Mouse (Mus musculus): ENCODE data around the gene 1700109H08Rik. TPM values are rescaled to one million over a fixed set of nuclear protein-coding genes. Genes with fewer than 3 reads are reported as not detected.
"Not testable (repeated sequence)": the region's sequence is repeated elsewhere in the genome, so short reads cannot be mapped to it uniquely, and the experiment has no call there.

The 1700109H08Rik gene
- polyA plus RNA-seq (2015; fragmentation: Nextera tagmentation; extraction: Ambion mirVana) = 2.4 and 3.5 TPM in 2 replicates

DNA sequence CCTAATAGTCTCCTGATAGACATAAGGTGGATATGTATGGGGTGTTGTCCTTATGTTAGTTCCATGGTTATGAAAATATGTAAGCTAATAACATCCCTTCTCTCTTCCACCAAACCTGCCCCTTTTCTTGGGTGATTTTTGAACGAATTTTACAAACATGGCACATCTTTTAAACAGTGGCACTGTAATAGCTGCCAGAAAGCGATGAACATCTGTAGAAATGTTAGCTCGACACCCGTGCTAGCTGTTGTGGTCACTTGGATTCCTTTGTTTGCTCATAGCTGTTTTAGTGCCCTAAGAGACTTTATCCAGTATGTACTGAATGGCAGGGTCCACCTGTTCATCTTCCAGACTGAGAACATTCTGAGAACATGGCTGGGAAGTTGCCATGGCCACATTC, at the start of gene 1700109H08Rik:
Gene 1700109H08Rik (plus strand): TSS at position 301 of the 400 bp plus-strand sequence.
- Histone ChIP-seq H3K4me3 (replicated peaks; ENCODE audit: low read length) (no peak within 1 kb of the TSS), H3K4me2 (ENCODE audit: low read depth, low read length) (no peak within 1 kb of the TSS), H3K36me3 (ENCODE audit: control insufficient read depth, insufficient read depth, low read length) (peaks cover 55% of the 10 kb centered on the region), H3K27ac (ENCODE audit: low read length) (no peak within 1 kb of the TSS), H3K9ac (ENCODE audit: low read length) (no peak within 1 kb of the TSS), H3K9me3 (replicated peaks; ENCODE audit: control insufficient read depth, low read length) (peaks cover 8% of the 10 kb centered on the region), H3K4me1 (ENCODE audit: control insufficient read depth, insufficient read depth, low read length) (no peaks in the 10 kb centered on the region), H3K27me3 (ENCODE audit: control insufficient read depth, insufficient read depth, low read length) (no peaks in the 10 kb centered on the region)
- WGBS = 93% methylated on average over 4 of the region's 4 CpGs
- ATAC-seq (ENCODE audit: insufficient read depth, low FRiP score) = no peak

- H3K4me1 ChIP-seq (ENCODE audit: control insufficient read depth, insufficient read depth, low read length) = no peaks in the 10 kb centered on the region
- no peak for ATAC-seq (ENCODE audit: insufficient read depth, low FRiP score)
- WGBS = 92% methylated on average over 12 of the region's 12 CpGs
- H3K4me2 ChIP-seq (ENCODE audit: low read depth, low read length) = no peak overlapping the region
- H3K27ac ChIP-seq (ENCODE audit: low read length) = no peak overlapping the region
- no peaks in the 10 kb centered on the region for H3K9me3 ChIP-seq (replicated peaks; ENCODE audit: control insufficient read depth, low read length)
- H3K36me3 ChIP-seq (ENCODE audit: control insufficient read depth, insufficient read depth, low read length) = no peaks in the 10 kb centered on the region
- H3K9ac ChIP-seq (ENCODE audit: low read length) = no peak overlapping the region
- H3K4me3 ChIP-seq (replicated peaks; ENCODE audit: low read length) = no peak overlapping the region
- no peaks in the 10 kb centered on the region for H3K27me3 ChIP-seq (ENCODE audit: control insufficient read depth, insufficient read depth, low read length)
Measured at GRCm38 (mm10) chr5:3521741-3522140, 49.6 kb upstream of the 1700109H08Rik start.

GRCm38 (mm10) chr5:3522826-3523225, 48.5 kb upstream of the 1700109H08Rik start:
- no peaks in the 10 kb centered on the region for H3K27me3 ChIP-seq (ENCODE audit: control insufficient read depth, insufficient read depth, low read length)
- H3K4me1 ChIP-seq (ENCODE audit: control insufficient read depth, insufficient read depth, low read length) = no peaks in the 10 kb centered on the region
- no peak overlapping the region for H3K9ac ChIP-seq (ENCODE audit: low read length)
- H3K9me3 ChIP-seq (replicated peaks; ENCODE audit: control insufficient read depth, low read length) = no peaks in the 10 kb centered on the region
- ATAC-seq (ENCODE audit: insufficient read depth, low FRiP score) = no peak
- no peak overlapping the region for H3K27ac ChIP-seq (ENCODE audit: low read length)
- H3K4me3 ChIP-seq (replicated peaks; ENCODE audit: low read length) = no peak overlapping the region
- H3K4me2 ChIP-seq (ENCODE audit: low read depth, low read length) = no peak overlapping the region
- 86% methylated on average over 10 of the region's 10 CpGs for WGBS
- no peaks in the 10 kb centered on the region for H3K36me3 ChIP-seq (ENCODE audit: control insufficient read depth, insufficient read depth, low read length)

GRCm38 (mm10) chr5:3527041-3527691, 44.2 kb upstream of the 1700109H08Rik start:
- no peaks in the 10 kb centered on the region for H3K9me3 ChIP-seq (replicated peaks; ENCODE audit: control insufficient read depth, low read length)
- ATAC-seq (ENCODE audit: insufficient read depth, low FRiP score) = peak; percentile 66; the same call in 1 of the 2 replicates
- no peaks in the 10 kb centered on the region for H3K36me3 ChIP-seq (ENCODE audit: control insufficient read depth, insufficient read depth, low read length)
- no peak overlapping the region for H3K9ac ChIP-seq (ENCODE audit: low read length)
- no peaks in the 10 kb centered on the region for H3K27me3 ChIP-seq (ENCODE audit: control insufficient read depth, insufficient read depth, low read length)
- no peak overlapping the region for H3K4me3 ChIP-seq (replicated peaks; ENCODE audit: low read length)
- H3K4me1 ChIP-seq (ENCODE audit: control insufficient read depth, insufficient read depth, low read length) = no peaks in the 10 kb centered on the region
- H3K27ac ChIP-seq (ENCODE audit: low read length) = no peak overlapping the region
- WGBS = 42% methylated on average over 5 of the region's 5 CpGs
- H3K4me2 ChIP-seq (ENCODE audit: low read depth, low read length) = no peak overlapping the region

DNA sequence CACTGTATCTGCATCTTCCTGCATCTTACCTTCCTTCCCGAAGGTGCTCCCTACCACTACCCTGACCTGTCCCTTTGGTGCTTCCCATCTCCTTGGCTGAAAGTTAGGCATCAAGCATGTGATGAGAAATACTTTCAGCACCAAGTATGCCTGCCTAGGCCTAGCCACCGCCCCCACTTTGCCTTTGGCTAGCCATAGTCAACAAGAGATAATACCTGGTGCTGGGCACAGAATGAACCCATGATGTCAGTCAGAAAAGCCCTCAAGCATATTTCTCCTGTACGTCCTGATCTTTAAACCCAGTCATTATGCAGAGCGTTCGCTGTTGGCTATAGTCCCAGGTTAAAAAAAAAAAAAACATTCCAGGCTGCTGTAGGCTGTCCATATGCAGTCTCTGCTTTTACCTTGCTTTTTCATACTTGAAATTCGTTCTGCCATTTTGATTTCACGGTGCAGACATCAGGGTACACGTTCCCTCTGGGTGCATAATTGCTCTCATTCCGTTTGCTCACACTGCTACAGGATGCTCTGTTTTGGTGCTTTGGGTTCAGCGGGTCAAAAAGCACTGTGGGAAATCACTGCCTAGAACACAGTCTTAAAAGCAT, 41.7 kb upstream of the 1700109H08Rik start:
- no peaks in the 10 kb centered on the region for H3K9me3 ChIP-seq (replicated peaks; ENCODE audit: control insufficient read depth, low read length)
- no peaks in the 10 kb centered on the region for H3K36me3 ChIP-seq (ENCODE audit: control insufficient read depth, insufficient read depth, low read length)
- no peak overlapping the region for H3K27ac ChIP-seq (ENCODE audit: low read length)
- ATAC-seq (ENCODE audit: insufficient read depth, low FRiP score) = no peak
- H3K4me1 ChIP-seq (ENCODE audit: control insufficient read depth, insufficient read depth, low read length) = no peaks in the 10 kb centered on the region
- no peak overlapping the region for H3K4me2 ChIP-seq (ENCODE audit: low read depth, low read length)
- no peak overlapping the region for H3K4me3 ChIP-seq (replicated peaks; ENCODE audit: low read length)
- 75% methylated on average over 10 of the region's 10 CpGs for WGBS
- H3K9ac ChIP-seq (ENCODE audit: low read length) = no peak overlapping the region
- H3K27me3 ChIP-seq (ENCODE audit: control insufficient read depth, insufficient read depth, low read length) = no peaks in the 10 kb centered on the region

GRCm38 (mm10) chr5:3532048-3532447, 39.3 kb upstream of the 1700109H08Rik start:
- H3K4me1 ChIP-seq (ENCODE audit: control insufficient read depth, insufficient read depth, low read length); H3K27me3 ChIP-seq (ENCODE audit: control insufficient read depth, insufficient read depth, low read length); H3K4me3 ChIP-seq (replicated peaks; ENCODE audit: low read length); H3K27ac ChIP-seq (ENCODE audit: low read length); H3K36me3 ChIP-seq (ENCODE audit: control insufficient read depth, insufficient read depth, low read length); H3K9ac ChIP-seq (ENCODE audit: low read length); H3K4me2 ChIP-seq (ENCODE audit: low read depth, low read length); ATAC-seq (ENCODE audit: insufficient read depth, low FRiP score); H3K9me3 ChIP-seq (replicated peaks; ENCODE audit: control insufficient read depth, low read length): not testable (repeated sequence)

DNA sequence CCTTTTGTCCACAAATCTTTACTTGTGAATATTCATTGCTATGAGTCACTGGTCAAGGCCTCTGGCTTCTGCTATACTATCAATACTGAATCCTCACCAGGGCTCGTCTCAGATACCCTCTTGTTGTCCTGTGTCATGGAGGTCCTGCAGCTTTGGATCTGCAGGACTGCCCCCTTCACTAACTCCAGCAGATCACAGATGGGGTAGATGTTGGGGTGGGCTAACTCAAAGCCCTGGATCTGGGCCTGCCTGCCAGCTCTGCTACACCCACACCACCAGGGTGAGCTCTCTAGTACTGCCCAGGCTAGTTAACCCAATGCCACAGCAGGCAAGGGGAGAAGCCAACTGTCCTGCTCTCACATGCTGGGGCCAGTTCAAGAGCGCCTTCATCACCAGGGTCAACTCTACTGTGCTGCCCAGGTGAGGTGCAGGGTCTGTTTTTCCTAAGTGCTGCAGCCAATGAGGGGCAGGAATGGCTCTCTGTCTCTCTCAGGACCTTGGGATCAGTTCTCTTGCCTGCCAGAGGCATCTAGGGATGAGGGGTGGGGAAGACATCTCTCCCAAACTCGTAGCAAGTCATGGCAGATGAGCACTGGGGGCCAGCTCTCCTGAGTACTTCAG, 34.7 kb upstream of the 1700109H08Rik start:
- ATAC-seq (ENCODE audit: insufficient read depth, low FRiP score) = no peak
- H3K27ac ChIP-seq (ENCODE audit: low read length) = no peak overlapping the region
- no peak overlapping the region for H3K9ac ChIP-seq (ENCODE audit: low read length)
- no peak overlapping the region for H3K4me2 ChIP-seq (ENCODE audit: low read depth, low read length)
- H3K4me3 ChIP-seq (replicated peaks; ENCODE audit: low read length) = no peak overlapping the region
- H3K9me3 ChIP-seq (replicated peaks; ENCODE audit: control insufficient read depth, low read length) = no peaks in the 10 kb centered on the region
- H3K36me3 ChIP-seq (ENCODE audit: control insufficient read depth, insufficient read depth, low read length) = no peaks in the 10 kb centered on the region
- no peaks in the 10 kb centered on the region for H3K27me3 ChIP-seq (ENCODE audit: control insufficient read depth, insufficient read depth, low read length)
- whole genome bisulfite sequencing = 72% methylated on average over 3 of the region's 3 CpGs
- no peaks in the 10 kb centered on the region for H3K4me1 ChIP-seq (ENCODE audit: control insufficient read depth, insufficient read depth, low read length)

DNA sequence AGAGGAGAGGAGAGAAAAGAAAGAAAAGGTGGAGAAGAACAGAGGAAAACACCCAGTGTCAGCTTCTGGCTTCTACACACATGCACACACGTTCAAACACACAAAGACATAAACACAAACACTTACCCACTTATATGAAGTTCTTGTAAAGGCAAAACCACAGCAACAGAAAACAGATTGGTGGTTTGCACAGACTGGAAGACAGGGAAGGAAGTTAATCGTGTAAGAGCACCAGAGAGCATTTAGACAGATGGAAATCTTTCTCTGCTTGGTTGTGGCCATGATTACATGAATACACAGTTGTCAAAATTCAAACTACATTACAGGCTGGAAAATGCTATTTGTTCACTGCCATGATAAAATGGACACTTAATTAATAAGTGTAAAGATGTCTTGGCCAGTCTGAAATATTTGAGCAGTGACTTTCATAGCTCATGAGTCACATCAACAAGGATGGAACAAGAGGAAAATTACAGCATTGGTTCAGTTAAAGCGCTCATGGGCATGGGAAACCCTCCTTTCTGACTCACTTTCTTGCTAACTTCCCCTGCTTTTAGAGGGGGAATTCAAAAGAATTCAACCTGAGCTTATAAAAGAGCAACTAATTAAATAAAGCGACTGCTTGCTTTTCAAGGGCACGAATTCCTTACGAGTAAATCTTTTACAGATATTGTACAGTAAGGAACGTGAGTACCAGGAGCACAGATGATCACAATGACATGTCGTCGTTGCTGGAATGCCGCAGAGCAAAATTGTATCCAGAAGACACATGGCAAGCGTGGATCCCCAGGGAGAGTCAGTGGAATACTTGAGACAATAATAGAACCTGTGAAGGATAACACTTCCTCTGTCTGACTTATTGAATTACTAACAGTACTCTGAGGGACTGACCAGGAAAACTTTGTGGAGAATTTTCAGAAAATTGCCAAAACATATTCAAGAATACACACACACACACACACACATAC, 32.6 kb upstream of the 1700109H08Rik start:
- WGBS = 46% methylated on average over 11 of the region's 11 CpGs
- no peaks in the 10 kb centered on the region for H3K4me1 ChIP-seq (ENCODE audit: control insufficient read depth, insufficient read depth, low read length)
- no peaks in the 10 kb centered on the region for H3K36me3 ChIP-seq (ENCODE audit: control insufficient read depth, insufficient read depth, low read length)
- no peak overlapping the region for H3K27ac ChIP-seq (ENCODE audit: low read length)
- no peak overlapping the region for H3K4me3 ChIP-seq (replicated peaks; ENCODE audit: low read length)
- no peak for ATAC-seq (ENCODE audit: insufficient read depth, low FRiP score)
- no peaks in the 10 kb centered on the region for H3K9me3 ChIP-seq (replicated peaks; ENCODE audit: control insufficient read depth, low read length)
- H3K27me3 ChIP-seq (ENCODE audit: control insufficient read depth, insufficient read depth, low read length) = no peaks in the 10 kb centered on the region
- no peak overlapping the region for H3K9ac ChIP-seq (ENCODE audit: low read length)
- no peak overlapping the region for H3K4me2 ChIP-seq (ENCODE audit: low read depth, low read length)
